Mouse (Mus musculus) adrenal gland, adult 2 months (tissue): ENCODE results near the gene Mmrn2. TPM values are rescaled to one million over a fixed set of nuclear protein-coding genes. Genes with fewer than 3 reads are reported as not detected.

ENCODE experiments used
- polyA plus RNA-seq: library from polyadenylated mRNA; depleted of rRNA; stranded (reverse); fragments of >200 nt; gene quantifications from 2 replicates; pipeline ENCODE4 v1.2.3, GENCODE M21; 2012; rRNA removed
- total RNA-seq, 2 experiments: library from RNA; stranded (reverse); gene quantifications; 2 replicates each; pipeline ENCODE4 v1.2.3; 2021

The Mmrn2 gene
- total and polyA plus RNA-seq, 3 experiments = 17.1 to 42.4 (median 26.5) TPM

Other genes with a start within 250 kb of the Mmrn2 start
- under 1 TPM; 0.09 to 0.10 TPM for gene Npy4r, start 223.0 kb upstream of the Mmrn2 start, total RNA-seq
- 0.02 and 0.15 TPM in 2 replicates for gene Npy4r, start 223.0 kb upstream of the Mmrn2 start, polyA plus RNA-seq
- gene Gprin2, start 173.8 kb upstream of the Mmrn2 start, total RNA-seq = 1 to 10 TPM; 1.4 to 2.8 TPM
- gene Gprin2, start 173.8 kb upstream of the Mmrn2 start, polyA plus RNA-seq = 0.85 and 1.3 TPM in 2 replicates
- under 1 TPM; 0.17 to 0.24 TPM for gene Syt15, start 155.9 kb upstream of the Mmrn2 start, total RNA-seq
- 0.52 and 0.85 TPM in 2 replicates for gene Syt15, start 155.9 kb upstream of the Mmrn2 start, polyA plus RNA-seq
- 1 to 10 TPM; 7.6 to 9.2 TPM for gene Shld2, start 65.0 kb upstream of the Mmrn2 start, total RNA-seq
- 1.4 and 1.5 TPM in 2 replicates for gene Shld2, start 65.0 kb upstream of the Mmrn2 start, polyA plus RNA-seq
- gene Glud1, start 64.7 kb upstream of the Mmrn2 start, total RNA-seq = 100 to 1,000 TPM; 152 to 249 TPM
- 184 and 207 TPM in 2 replicates for gene Glud1, start 64.7 kb upstream of the Mmrn2 start, polyA plus RNA-seq
- gene Fam25c, start 20.0 kb upstream of the Mmrn2 start, total RNA-seq = not detected
- not detected in 2 replicates for gene Fam25c, start 20.0 kb upstream of the Mmrn2 start, polyA plus RNA-seq
- gene Sncg, start 676 bp upstream of the Mmrn2 start, total RNA-seq = 10 to 100 TPM; 20.5 to 38.5 TPM
- gene Sncg, start 676 bp upstream of the Mmrn2 start, polyA plus RNA-seq = 26.1 and 33.8 TPM in 2 replicates
- 10 to 100 TPM; 56.4 to 64.4 TPM for gene Bmpr1a, start 127.9 kb downstream of the Mmrn2 start, total RNA-seq
- 3.4 and 3.7 TPM in 2 replicates for gene Bmpr1a, start 127.9 kb downstream of the Mmrn2 start, polyA plus RNA-seq
- not detected for gene 9230112D13Rik, start 147.3 kb downstream of the Mmrn2 start, total RNA-seq
- gene 9230112D13Rik, start 147.3 kb downstream of the Mmrn2 start, polyA plus RNA-seq = not detected in 2 replicates
- under 1 TPM; 0.58 to 0.76 TPM for gene Ldb3, start 213.2 kb downstream of the Mmrn2 start, total RNA-seq
- 0.79 and 1.4 TPM in 2 replicates for gene Ldb3, start 213.2 kb downstream of the Mmrn2 start, polyA plus RNA-seq
- under 1 TPM in 1 of 2 experiments, not detected in 1; 0.26 TPM for gene Opn4, start 224.7 kb downstream of the Mmrn2 start, total RNA-seq
- gene Opn4, start 224.7 kb downstream of the Mmrn2 start, polyA plus RNA-seq = 0.26 TPM in 1 of 2 replicates, not detected in the other